Comparison of ENCODE assay signal across 10 mouse cellular contexts in the genomic region with DNA sequence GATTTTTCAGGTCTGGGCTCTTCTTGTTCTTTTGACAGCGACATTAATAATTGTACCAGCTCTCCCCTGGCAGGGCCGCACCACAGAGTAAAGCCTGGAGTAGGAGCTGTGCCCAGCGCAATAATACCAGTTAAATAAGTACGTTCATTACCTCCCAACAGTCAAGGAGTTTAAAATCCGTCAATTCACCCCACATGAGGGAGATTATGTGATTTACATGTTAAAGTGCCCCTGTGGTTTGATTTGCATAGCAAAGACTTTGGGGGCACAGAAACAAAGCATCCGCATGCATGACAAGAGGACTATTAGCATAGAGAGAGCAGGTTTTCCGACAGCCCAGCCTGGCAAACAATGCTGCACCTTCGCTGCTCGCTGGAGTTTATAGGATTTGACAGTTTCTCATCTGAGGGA.
A peak's percentile ranks its signal among the peaks of the same experiment; 100 is the strongest.
DNase-seq lines count a peak whose midpoint lies in the region; ATAC-seq and TF ChIP-seq lines count a peak whose summit lies in the region.
"Had no signal": no experiment of that assay in that cellular context is flagged by ENCODE, and none has a peak within 500 bp of the region (broad histone marks: within the 10 kb centered on the region; RNA-seq: fewer than 3 reads in every experiment).

No protein-coding gene starts in this region.

- H3K36me3 ChIP-seq in hindbrain, embryonic 13.5 days: no peaks in the 10 kb centered on the region
- no peaks in the 10 kb centered on the region for H3K36me3 ChIP-seq in neural tube, embryonic 13.5 days

- H3K9me3 ChIP-seq in hindbrain, embryonic 13.5 days: no peaks in the 10 kb centered on the region
- no peaks in the 10 kb centered on the region for H3K9me3 ChIP-seq in neural tube, embryonic 13.5 days

- no peak for TF ChIP-seq POLR2A in cerebellum, adult 2 months (IDR thresholded peaks at IDR 0.05; ENCODE audit: borderline replicate concordance, insufficient read depth, low read length)

- no peaks in the 10 kb centered on the region for H3K4me1 ChIP-seq in cerebellum, adult 2 months (ENCODE audit: control insufficient read depth, insufficient read depth, low read length)
- H3K4me1 ChIP-seq in hindbrain, embryonic 13.5 days (replicated peaks): peaks cover 23% of the 10 kb centered on the region
- H3K4me1 ChIP-seq in neural tube, embryonic 13.5 days (replicated peaks): peaks cover 18% of the 10 kb centered on the region

- DNase-seq in cerebellum, postnatal 10 days: peak; percentile 63 to 67
- DNase-seq in cerebellum, adult 2 months: no peak
- peak; percentile 50 for DNase-seq in left cerebral cortex, postnatal 4 days
- no peak for DNase-seq in left cerebral cortex, adult 9 months (ENCODE audit: low spot score in 2 of 2)
- DNase-seq in urinary bladder, postnatal 4 days (ENCODE audit: low spot score in 2 of 2): no peak
- DNase-seq: cerebellum, adult 9-10 months had no signal

- H3K27me3 ChIP-seq in cerebellum, adult 2 months (ENCODE audit: control insufficient read depth, insufficient read depth, low read length): no peaks in the 10 kb centered on the region
- H3K27me3 ChIP-seq in hindbrain, embryonic 13.5 days: no peaks in the 10 kb centered on the region
- no peaks in the 10 kb centered on the region for H3K27me3 ChIP-seq in neural tube, embryonic 13.5 days

- H3K9ac ChIP-seq in hindbrain, embryonic 13.5 days: peak overlapping the region; percentile 55
- H3K9ac ChIP-seq in neural tube, embryonic 13.5 days: peak overlapping the region; percentile 43

- WGBS in cerebellum, adult 2 months: 37% methylated on average over 9 of the region's 9 CpGs
- WGBS in hindbrain, embryonic 13.5 days: 5% methylated on average over 9 of the region's 9 CpGs
- WGBS in neural tube, embryonic 13.5 days: 5% methylated on average over 9 of the region's 9 CpGs

- H3K4me2 ChIP-seq in hindbrain, embryonic 13.5 days: peak overlapping the region; percentile 45
- peak overlapping the region; percentile 45 for H3K4me2 ChIP-seq in neural tube, embryonic 13.5 days

- no peak overlapping the region for H3K27ac ChIP-seq in cerebellum, adult 2 months (ENCODE audit: insufficient read depth, low read length)
- H3K27ac ChIP-seq in hindbrain, embryonic 13.5 days: peak overlapping the region; percentile 68
- H3K27ac ChIP-seq in neural tube, embryonic 13.5 days (replicated peaks): peak overlapping the region; percentile 55
- H3K27ac ChIP-seq: layer of hippocampus, adult 2 months had no signal

- peak; percentile 83 for ATAC-seq in hindbrain, embryonic 13.5 days (ENCODE audit: low FRiP score)
- ATAC-seq in neural tube, embryonic 13.5 days (ENCODE audit: low read depth): peak; percentile 78
- no peak for ATAC-seq in megakaryocyte, adult 5-6 weeks (ENCODE audit: poor library complexity, severe bottlenecking)

- no peak overlapping the region for H3K4me3 ChIP-seq in cerebellum, adult 2 months (replicated peaks; ENCODE audit: insufficient read depth, low read depth, low read length)
- H3K4me3 ChIP-seq in hindbrain, embryonic 13.5 days: peak overlapping the region; percentile 25
- peak overlapping the region; percentile 14 for H3K4me3 ChIP-seq in neural tube, embryonic 13.5 days
- H3K4me3 ChIP-seq: layer of hippocampus, adult 2 months had no signal

- no peak for TF ChIP-seq CTCF in cerebellum, adult 2 months (IDR thresholded peaks at IDR 0.05; ENCODE audit: borderline replicate concordance, insufficient read depth, low read depth, low read length)

- intact Hi-C loops in left cerebral cortex, postnatal 4 days (cut with DNase I): no loop called here

Comparison
In these comparisons a context has a peak if more than half of its experiments do, and no peak if none do; other contexts are left out.
1. DNase-seq: peak in cerebellum, postnatal 10 days (2 of 2) and left cerebral cortex, postnatal 4 days (single experiment); none in cerebellum, adult 2 months (0 of 2), left cerebral cortex, adult 9 months (0 of 2) and urinary bladder, postnatal 4 days (0 of 2).